Mouse (Mus musculus): ENCODE results near the gene Katnal1. TPM values are rescaled to one million over a fixed set of nuclear protein-coding genes. Genes with fewer than 3 reads are reported as not detected.

Katnal1 gene
- total and polyA plus RNA-seq, 2 experiments from 2014 or later: 8.4 to 21.1 TPM

DNA sequence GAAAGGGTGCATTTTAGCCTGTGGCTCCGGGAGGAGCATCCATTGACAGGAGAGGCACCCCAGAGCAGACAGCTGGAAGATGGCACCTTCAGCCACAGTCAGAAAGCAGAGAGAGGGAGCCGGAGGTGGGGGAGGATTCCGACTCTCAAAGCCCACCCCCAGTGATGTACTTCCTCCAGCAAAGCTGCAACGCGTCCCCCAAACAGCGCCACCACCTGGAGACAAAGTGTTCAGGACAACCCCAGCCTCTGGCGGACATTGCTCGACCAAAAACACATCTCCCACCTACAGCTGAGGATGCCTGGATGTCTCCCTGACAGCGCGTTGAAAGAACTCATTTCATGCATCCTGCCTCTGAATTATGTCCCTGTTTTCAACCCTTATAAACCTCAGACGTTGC lies 13.8 kb upstream of the Katnal1 start:
- 75% methylated on average over 11 of the region's 11 CpGs for WGBS
- H3K27ac ChIP-seq (ENCODE audit: low read depth): no peak overlapping the region
- ATAC-seq (ENCODE audit: insufficient read depth, low read depth): no peak

DNA sequence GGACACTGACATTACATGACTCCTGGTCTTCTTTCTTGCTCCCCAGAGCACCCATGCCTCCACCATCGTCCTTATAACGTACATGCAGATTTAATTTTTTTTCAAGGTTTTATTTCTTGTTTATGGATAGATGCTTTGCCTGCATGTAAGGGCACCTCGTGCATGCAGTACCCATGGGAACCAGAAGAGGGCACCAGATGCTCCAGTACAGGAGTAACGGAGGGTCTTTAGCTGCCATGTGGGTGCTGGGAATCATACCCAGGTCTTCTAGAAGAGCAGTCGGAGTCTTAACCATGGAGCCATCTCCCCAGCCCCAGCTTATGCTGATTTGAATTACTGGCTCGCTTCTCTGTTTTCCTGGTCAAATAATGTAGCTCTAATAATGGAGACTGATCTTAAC lies 13.2 kb upstream of the Katnal1 start:
- H3K4me2 ChIP-seq (ENCODE audit: low read depth, low read length): no peak overlapping the region
- H3K4me1 ChIP-seq (ENCODE audit: control insufficient read depth, insufficient read depth): no peaks in the 10 kb centered on the region
- no peaks in the 10 kb centered on the region for H3K27me3 ChIP-seq (ENCODE audit: control insufficient read depth, insufficient read depth, low read length)
- 93% methylated on average over 6 of the region's 6 CpGs for WGBS
- peaks cover 5% of the 10 kb centered on the region; the same call in 1 of the 2 replicates for H3K9me3 ChIP-seq (replicated peaks; ENCODE audit: control insufficient read depth, low read length)
- H3K4me3 ChIP-seq (ENCODE audit: low read depth, low read length): no peak overlapping the region
- peak; percentile 20; the same call in 1 of the 2 replicates for TF ChIP-seq CTCF (IDR thresholded peaks at IDR 0.05; ENCODE audit: low read depth)
- no peak for TF ChIP-seq EP300 (IDR thresholded peaks at IDR 0.05; ENCODE audit: low read depth)
- no peak for DNase-seq (ENCODE audit: low spot score)
- no peak overlapping the region for H3K27ac ChIP-seq (ENCODE audit: low read depth)
- ATAC-seq (ENCODE audit: insufficient read depth, low read depth): no peak
- H3K36me3 ChIP-seq (replicated peaks; ENCODE audit: control insufficient read depth, insufficient read depth, low read length): no peaks in the 10 kb centered on the region
- no peak overlapping the region for H3K9ac ChIP-seq (replicated peaks; ENCODE audit: low read depth, low read length)

More for the DNA sequence above, 13.8 kb upstream of the Katnal1 start:
- no peak overlapping the region for H3K4me3 ChIP-seq (ENCODE audit: low read depth, low read length)
- no peak overlapping the region for H3K9ac ChIP-seq (replicated peaks; ENCODE audit: low read depth, low read length)
- no peak overlapping the region for H3K4me2 ChIP-seq (ENCODE audit: low read depth, low read length)
- H3K9me3 ChIP-seq (replicated peaks; ENCODE audit: control insufficient read depth, low read length): peaks cover 5% of the 10 kb centered on the region; the same call in 1 of the 2 replicates
- H3K4me1 ChIP-seq (ENCODE audit: control insufficient read depth, insufficient read depth): no peaks in the 10 kb centered on the region
- no peaks in the 10 kb centered on the region for H3K36me3 ChIP-seq (replicated peaks; ENCODE audit: control insufficient read depth, insufficient read depth, low read length)
- no peaks in the 10 kb centered on the region for H3K27me3 ChIP-seq (ENCODE audit: control insufficient read depth, insufficient read depth, low read length)
- DNase-seq (ENCODE audit: low spot score): no peak
- TF ChIP-seq CTCF (IDR thresholded peaks at IDR 0.05; ENCODE audit: low read depth) (no peak), EP300 (IDR thresholded peaks at IDR 0.05; ENCODE audit: low read depth) (no peak)

DNA sequence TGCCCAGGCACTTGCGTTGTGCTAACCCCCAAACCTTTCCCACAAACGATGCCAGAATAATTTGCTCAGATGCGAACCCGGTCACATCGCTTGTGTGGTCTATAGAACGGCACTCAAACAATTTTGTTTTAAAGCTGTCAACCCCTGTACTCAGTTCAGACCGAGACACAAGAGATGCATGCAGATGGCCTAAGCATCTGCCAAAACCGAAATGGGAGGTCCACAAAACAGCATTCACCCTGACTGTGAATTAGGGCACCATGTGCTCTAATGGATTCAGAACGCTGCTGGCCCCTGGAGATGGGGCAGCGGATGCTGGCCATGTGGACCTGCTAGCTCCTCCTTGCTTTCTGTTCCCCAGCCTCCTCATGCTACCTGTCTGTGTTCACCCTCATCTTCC lies 12.7 kb upstream of the Katnal1 start:
- H3K9ac ChIP-seq (replicated peaks; ENCODE audit: low read depth, low read length): no peak overlapping the region
- H3K36me3 ChIP-seq (replicated peaks; ENCODE audit: control insufficient read depth, insufficient read depth, low read length): no peaks in the 10 kb centered on the region
- 0 out of 2 replicates have a peak, but pooled peaks cover under 1% of the 10 kb centered on the region for H3K9me3 ChIP-seq (replicated peaks; ENCODE audit: control insufficient read depth, low read length)
- no peak for ATAC-seq (ENCODE audit: insufficient read depth, low read depth)
- DNase-seq (ENCODE audit: low spot score): no peak
- no peak overlapping the region for H3K27ac ChIP-seq (ENCODE audit: low read depth)
- TF ChIP-seq CTCF (IDR thresholded peaks at IDR 0.05; ENCODE audit: low read depth) (no peak), EP300 (IDR thresholded peaks at IDR 0.05; ENCODE audit: low read depth) (no peak)
- H3K27me3 ChIP-seq (ENCODE audit: control insufficient read depth, insufficient read depth, low read length): no peaks in the 10 kb centered on the region
- no peaks in the 10 kb centered on the region for H3K4me1 ChIP-seq (ENCODE audit: control insufficient read depth, insufficient read depth)
- 88% methylated on average over 10 of the region's 10 CpGs for WGBS
- H3K4me2 ChIP-seq (ENCODE audit: low read depth, low read length): no peak overlapping the region
- H3K4me3 ChIP-seq (ENCODE audit: low read depth, low read length): no peak overlapping the region

GRCm38 (mm10) chr5:148939948-148940382 lies 10.8 kb upstream of the Katnal1 start:
- WGBS: 61% methylated on average over 11 of the region's 11 CpGs
- Histone ChIP-seq H3K27ac (ENCODE audit: low read depth) (no peak overlapping the region), H3K27me3 (ENCODE audit: control insufficient read depth, insufficient read depth, low read length) (no peaks in the 10 kb centered on the region), H3K36me3 (replicated peaks; ENCODE audit: control insufficient read depth, insufficient read depth, low read length) (no peaks in the 10 kb centered on the region), H3K9me3 (replicated peaks; ENCODE audit: control insufficient read depth, low read length) (no peaks in the 10 kb centered on the region; the same call in 1 of the 2 replicates), H3K4me2 (ENCODE audit: low read depth, low read length) (no peak overlapping the region), H3K9ac (replicated peaks; ENCODE audit: low read depth, low read length) (no peak overlapping the region), H3K4me1 (ENCODE audit: control insufficient read depth, insufficient read depth) (no peaks in the 10 kb centered on the region), H3K4me3 (ENCODE audit: low read depth, low read length) (no peak overlapping the region)
- DNase-seq (ENCODE audit: low spot score) (no peak), ATAC-seq (ENCODE audit: insufficient read depth, low read depth) (no peak)
- TF ChIP-seq CTCF (IDR thresholded peaks at IDR 0.05; ENCODE audit: low read depth) (no peak), EP300 (IDR thresholded peaks at IDR 0.05; ENCODE audit: low read depth) (no peak)

- WGBS: 67% methylated on average over 3 of the region's 3 CpGs
- no peak overlapping the region for H3K4me3 ChIP-seq (ENCODE audit: low read depth, low read length)
- no peak overlapping the region for H3K9ac ChIP-seq (replicated peaks; ENCODE audit: low read depth, low read length)
- DNase-seq (ENCODE audit: low spot score): no peak
- no peaks in the 10 kb centered on the region for H3K36me3 ChIP-seq (replicated peaks; ENCODE audit: control insufficient read depth, insufficient read depth, low read length)
- no peak for ATAC-seq (ENCODE audit: insufficient read depth, low read depth)
- H3K27ac ChIP-seq (ENCODE audit: low read depth): no peak overlapping the region
- H3K4me2 ChIP-seq (ENCODE audit: low read depth, low read length): no peak overlapping the region
- H3K9me3 ChIP-seq (replicated peaks; ENCODE audit: control insufficient read depth, low read length): no peaks in the 10 kb centered on the region; the same call in 1 of the 2 replicates
- TF ChIP-seq EP300 (IDR thresholded peaks at IDR 0.05; ENCODE audit: low read depth) (no peak), CTCF (IDR thresholded peaks at IDR 0.05; ENCODE audit: low read depth) (no peak)
- H3K4me1 ChIP-seq (ENCODE audit: control insufficient read depth, insufficient read depth): no peaks in the 10 kb centered on the region
- no peaks in the 10 kb centered on the region for H3K27me3 ChIP-seq (ENCODE audit: control insufficient read depth, insufficient read depth, low read length)
Observed at GRCm38 (mm10) chr5:148936516-148936951, 7.4 kb upstream of the Katnal1 start.

- no peak for ATAC-seq (ENCODE audit: insufficient read depth, low read depth)
- WGBS: 81% methylated on average over 6 of the region's 6 CpGs
- no peak overlapping the region for H3K4me3 ChIP-seq (ENCODE audit: low read depth, low read length)
- H3K27ac ChIP-seq (ENCODE audit: low read depth): no peak overlapping the region
- H3K9ac ChIP-seq (replicated peaks; ENCODE audit: low read depth, low read length): no peak overlapping the region
- H3K36me3 ChIP-seq (replicated peaks; ENCODE audit: control insufficient read depth, insufficient read depth, low read length): no peaks in the 10 kb centered on the region
- TF ChIP-seq EP300 (IDR thresholded peaks at IDR 0.05; ENCODE audit: low read depth) (no peak), CTCF (IDR thresholded peaks at IDR 0.05; ENCODE audit: low read depth) (no peak)
- H3K27me3 ChIP-seq (ENCODE audit: control insufficient read depth, insufficient read depth, low read length): no peaks in the 10 kb centered on the region
- no peaks in the 10 kb centered on the region; the same call in 1 of the 2 replicates for H3K9me3 ChIP-seq (replicated peaks; ENCODE audit: control insufficient read depth, low read length)
- DNase-seq (ENCODE audit: low spot score): no peak
- H3K4me1 ChIP-seq (ENCODE audit: control insufficient read depth, insufficient read depth): no peaks in the 10 kb centered on the region
- H3K4me2 ChIP-seq (ENCODE audit: low read depth, low read length): no peak overlapping the region
Observed at GRCm38 (mm10) chr5:148935871-148936270, 6.8 kb upstream of the Katnal1 start.

Data from heart, postnatal 0 days (tissue).